In the genomic region with DNA sequence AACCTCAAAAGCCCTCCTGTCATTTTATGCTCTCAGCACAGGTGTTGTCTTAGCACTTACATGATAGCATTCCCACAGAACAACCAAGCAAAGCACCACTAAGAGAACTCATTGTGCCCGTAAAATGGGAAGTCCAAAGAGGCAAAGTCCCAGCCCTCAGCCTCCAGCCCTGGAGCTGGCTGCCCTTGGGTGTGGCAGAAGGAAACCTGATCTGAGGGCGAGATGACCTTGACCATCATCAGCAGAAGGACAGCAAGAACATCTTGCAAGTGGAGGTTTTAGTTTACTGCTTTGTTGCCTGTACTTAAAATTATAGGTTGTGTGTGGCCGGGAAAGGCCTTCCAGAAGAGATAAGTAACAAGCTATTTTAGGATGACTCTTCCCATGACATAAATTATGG, we compare ENCODE assay signal across 30 mouse cellular contexts. TPM values are rescaled to one million over a fixed set of nuclear protein-coding genes. Genes with fewer than 3 reads are reported as not detected.
DNase-seq lines count a peak whose midpoint lies in the region; ATAC-seq and TF ChIP-seq lines count a peak whose summit lies in the region.
"Had no signal": no experiment of that assay in that cellular context is flagged by ENCODE, and none has a peak within 500 bp of the region (broad histone marks: within the 10 kb centered on the region; RNA-seq: fewer than 3 reads in every experiment).

No protein-coding gene starts in this region.

- no peak overlapping the region for H3K4me3 ChIP-seq in heart, embryonic 10.5 days
- no peak overlapping the region for H3K4me3 ChIP-seq in heart, adult 2 months
- H3K4me3 ChIP-seq in heart, postnatal 0 days (ENCODE audit: low read depth, low read length), result no peak overlapping the region
- no peak overlapping the region for H3K4me3 ChIP-seq in olfactory bulb, adult 2 months (ENCODE audit: insufficient read depth, low read depth, low read length)
- H3K4me3 ChIP-seq: embryonic facial prominence, embryonic 13.5 days; forebrain, embryonic 10.5 days; forebrain, embryonic 15.5 days; hindbrain, embryonic 10.5 days; kidney, embryonic 15.5 days; limb, embryonic 12.5 days; neural tube, embryonic 15.5 days; stomach, embryonic 15.5 days had no signal

- intact Hi-C loops in heart, adult 2 months (cut with DNase I), result no loop called here

- peaks cover 32% of the 10 kb centered on the region for H3K4me1 ChIP-seq in heart, embryonic 10.5 days
- peaks cover 5% of the 10 kb centered on the region for H3K4me1 ChIP-seq in heart, adult 2 months (ENCODE audit: control insufficient read depth, insufficient read depth, low read length)
- H3K4me1 ChIP-seq in heart, postnatal 0 days (ENCODE audit: control insufficient read depth, insufficient read depth), result peaks cover 38% of the 10 kb centered on the region
- H3K4me1 ChIP-seq in olfactory bulb, adult 2 months (ENCODE audit: control insufficient read depth, insufficient read depth, low read length), result peaks cover 14% of the 10 kb centered on the region

- H3K36me3 ChIP-seq in heart, embryonic 10.5 days, result no peaks in the 10 kb centered on the region
- H3K36me3 ChIP-seq in heart, adult 2 months (ENCODE audit: control insufficient read depth, insufficient read depth, low read length), result no peaks in the 10 kb centered on the region
- H3K36me3 ChIP-seq in heart, postnatal 0 days (replicated peaks; ENCODE audit: control insufficient read depth, insufficient read depth, low read length), result no peaks in the 10 kb centered on the region
- H3K36me3 ChIP-seq: embryonic facial prominence, embryonic 13.5 days; forebrain, embryonic 10.5 days; forebrain, embryonic 15.5 days; hindbrain, embryonic 10.5 days; kidney, embryonic 15.5 days; limb, embryonic 12.5 days; neural tube, embryonic 15.5 days; stomach, embryonic 15.5 days had no signal

- 62% methylated on average over 3 of the region's 3 CpGs for WGBS in heart, embryonic 10.5 days
- WGBS in heart, adult 2 months, result 68% methylated on average over 3 of the region's 3 CpGs
- 57% methylated on average over 3 of the region's 3 CpGs for WGBS in heart, postnatal 0 days
- WGBS in olfactory bulb, adult 2 months, result 54% methylated on average over 3 of the region's 3 CpGs

- no peaks in the 10 kb centered on the region for H3K27me3 ChIP-seq in heart, embryonic 10.5 days (ENCODE audit: insufficient read depth, poor library complexity, severe bottlenecking)
- H3K27me3 ChIP-seq in heart, adult 2 months (ENCODE audit: control insufficient read depth, insufficient read depth, low read length), result no peaks in the 10 kb centered on the region
- H3K27me3 ChIP-seq in heart, postnatal 0 days (ENCODE audit: control insufficient read depth, insufficient read depth, low read length), result no peaks in the 10 kb centered on the region
- H3K27me3 ChIP-seq: embryonic facial prominence, embryonic 13.5 days; forebrain, embryonic 15.5 days; kidney, embryonic 15.5 days; limb, embryonic 12.5 days; neural tube, embryonic 15.5 days; stomach, embryonic 15.5 days had no signal

- H3K9ac ChIP-seq in heart, adult 2 months (ENCODE audit: low read depth, low read length), result no peak overlapping the region
- H3K9ac ChIP-seq in heart, postnatal 0 days (replicated peaks; ENCODE audit: low read depth, low read length), result no peak overlapping the region
- H3K9ac ChIP-seq: embryonic facial prominence, embryonic 13.5 days; forebrain, embryonic 15.5 days; kidney, embryonic 15.5 days; limb, embryonic 12.5 days; liver, postnatal 0 days; neural tube, embryonic 15.5 days; stomach, embryonic 15.5 days had no signal

- H3K9me3 ChIP-seq in heart, embryonic 10.5 days, result no peaks in the 10 kb centered on the region
- no peaks in the 10 kb centered on the region for H3K9me3 ChIP-seq in heart, postnatal 0 days (replicated peaks; ENCODE audit: control insufficient read depth, low read length)
- H3K9me3 ChIP-seq: embryonic facial prominence, embryonic 13.5 days; forebrain, embryonic 10.5 days; forebrain, embryonic 15.5 days; hindbrain, embryonic 10.5 days; kidney, embryonic 15.5 days; limb, embryonic 12.5 days; neural tube, embryonic 15.5 days; stomach, embryonic 15.5 days had no signal

- H3K79me2 ChIP-seq in heart, adult 2 months (replicated peaks; ENCODE audit: control insufficient read depth, insufficient read depth, low read length), result no peaks in the 10 kb centered on the region

- no peak for ATAC-seq in heart, postnatal 0 days (ENCODE audit: insufficient read depth, low read depth)
- ATAC-seq: activated CD4-positive, CD25-positive, alpha-beta regulatory T cell, adult 4 months; CD4-positive, CD25-positive, alpha-beta regulatory T cell, adult 4 months; forebrain, embryonic 15.5 days; liver, postnatal 0 days had no signal

- no peak for TF ChIP-seq POLR2A in heart, adult 2 months (IDR thresholded peaks at IDR 0.05; ENCODE audit: insufficient read depth, low read depth, low read length)
- TF ChIP-seq POLR2A in olfactory bulb, adult 2 months (IDR thresholded peaks at IDR 0.05; ENCODE audit: insufficient read depth, low read depth, low read length), result no peak

- no peak for DNase-seq in heart, embryonic 10.5 days (ENCODE audit: low spot score)
- no peak for DNase-seq in heart, adult 2 months
- peak; percentile 30 for DNase-seq in heart, postnatal 0 days (ENCODE audit: low spot score)
- DNase-seq in heart, adult 8-10 months (ENCODE audit: low spot score), result no peak
- peak; percentile 47 for DNase-seq in ZHBTc4 (ENCODE audit: low read depth, low spot score)
- DNase-seq in urinary bladder, postnatal 25 days (ENCODE audit: low spot score), result no peak
- DNase-seq: adrenal gland, postnatal 14 days; cerebellum, adult 18-20 months; cerebellum, postnatal 10 days; gastrocnemius, postnatal 25 days; kidney, adult 18-20 months; kidney, postnatal 25 days; liver, postnatal 0 days; lung, postnatal 36 days; midbrain, embryonic 14.5 days; right cerebral cortex, postnatal 25 days; thymus, adult 18-20 months; thymus, postnatal 25 days had no signal

- H3K27ac ChIP-seq in heart, embryonic 10.5 days, result peak overlapping the region; percentile 78
- H3K27ac ChIP-seq in heart, adult 2 months, result no peak overlapping the region
- peak overlapping the region; percentile 49 for H3K27ac ChIP-seq in heart, postnatal 0 days (ENCODE audit: low read depth)
- H3K27ac ChIP-seq in olfactory bulb, adult 2 months (ENCODE audit: insufficient read depth, low read depth, low read length), result peak overlapping the region; percentile 89; the same call in 1 of the 2 replicates
- H3K27ac ChIP-seq: embryonic facial prominence, embryonic 13.5 days; forebrain, embryonic 15.5 days; limb, embryonic 12.5 days; neural tube, embryonic 15.5 days; stomach, embryonic 15.5 days had no signal

- H3K4me2 ChIP-seq in heart, postnatal 0 days (ENCODE audit: low read depth, low read length), result no peak overlapping the region
- H3K4me2 ChIP-seq: embryonic facial prominence, embryonic 13.5 days; forebrain, embryonic 15.5 days; kidney, embryonic 15.5 days; limb, embryonic 12.5 days; liver, embryonic 11.5 days; neural tube, embryonic 15.5 days; stomach, embryonic 15.5 days had no signal

- no peak for TF ChIP-seq EP300 in heart, adult 2 months (IDR thresholded peaks at IDR 0.05; ENCODE audit: insufficient read depth, low read depth, low read length)
- no peak for TF ChIP-seq EP300 in heart, postnatal 0 days (IDR thresholded peaks at IDR 0.05; ENCODE audit: low read depth)

- TF ChIP-seq CTCF in heart, adult 2 months (IDR thresholded peaks at IDR 0.05), result no peak
- no peak for TF ChIP-seq CTCF in heart, postnatal 0 days (IDR thresholded peaks at IDR 0.05; ENCODE audit: low read depth)
- no peak for TF ChIP-seq CTCF in olfactory bulb, adult 2 months (IDR thresholded peaks at IDR 0.05; ENCODE audit: insufficient read depth, low read depth, low read length)

RNA-seq across cellular contexts. Expression of a gene that starts 6.9 kb away (rescaled TPM):
- 5.2 and 6.8 TPM in 2 replicates for polyA plus RNA-seq in heart, embryonic 10.5 days (2016; fragmentation: Nextera tagmentation; extraction: Ambion mirVana)
- total RNA-seq in heart, adult 2 months (2021), result 1 to 10 TPM; 7.4 to 8.2 TPM
- polyA plus RNA-seq in heart, adult 2 months (2012; rRNA removed), result 4.7 and 5.5 TPM in 2 replicates
- total RNA-seq in heart, postnatal 0 days (2014; rRNA removed; ENCODE audit: low replicate concordance), result 31.7 and 44.4 TPM in 2 replicates
- polyA plus RNA-seq in heart, postnatal 0 days (2015; fragmentation: Nextera tagmentation; extraction: Ambion mirVana), result 12.6 and 17.5 TPM in 2 replicates
- 10 to 100 TPM in 2 of 4 experiments, 1 to 10 TPM in 2; 3.9 to 11.7 (median 8.3) TPM for total RNA-seq in heart, adult 8-10 months (2022)
- not detected in 2 replicates for polyA plus RNA-seq in olfactory bulb, adult 2 months (2012; ENCODE audit: insufficient read depth, insufficient read length, low replicate concordance, missing spikeins)

Comparison
In these comparisons a context has a peak if more than half of its experiments do, and no peak if none do; other contexts are left out.
1. DNase-seq: peak in heart, postnatal 0 days (single experiment) and ZHBTc4 (single experiment); none in heart, embryonic 10.5 days (single experiment), heart, adult 2 months (0 of 2), heart, adult 8-10 months (single experiment) and urinary bladder, postnatal 25 days (single experiment).